Mouse (Mus musculus) small intestine, adult 2 months (tissue): ENCODE data around the gene Elp4. TPM values are rescaled to one million over a fixed set of nuclear protein-coding genes. Genes with fewer than 3 reads are reported as not detected.

Experiments used
- H3K27ac ChIP-seq: fragments of 200-500 bp; 2 replicates; pipeline ENCODE4 v1.5.1; 2012; ENCODE audit warnings: low read depth, low read length, control low read depth, inconsistent platforms; ENCODE audit not compliant: insufficient read depth
- H3K27me3 ChIP-seq: fragments of 200-500 bp; 2 replicates; pipeline ENCODE4 v1.6.1; 2012; ENCODE audit warnings: mild to moderate bottlenecking, moderate library complexity, low read length, inconsistent platforms; ENCODE audit not compliant: control insufficient read depth, insufficient read depth
- H3K36me3 ChIP-seq: fragments of 200-500 bp; 2 replicates; pipeline ENCODE4 v1.6.1; 2012; ENCODE audit warnings: mild to moderate bottlenecking, low read length, control low read depth, inconsistent platforms; ENCODE audit not compliant: control insufficient read depth, insufficient read depth
- H3K4me1 ChIP-seq: fragments of 200-500 bp; 2 replicates; pipeline ENCODE4 v1.6.1; 2012; ENCODE audit warnings: low read length, inconsistent platforms, mixed read lengths; ENCODE audit not compliant: control insufficient read depth, insufficient read depth, insufficient read length
- H3K4me3 ChIP-seq: fragments of 200-500 bp; 2 replicates; pipeline ENCODE4 v1.5.1; 2012; ENCODE audit warnings: low read depth, mild to moderate bottlenecking, control low read depth, inconsistent platforms, low read length, moderate library complexity
- CTCF ChIP-seq: fragments of 200-500 bp; IDR thresholded peaks from 2 replicates; pipeline ENCODE4 v1.5.1; 2012; ENCODE audit warnings: low read depth, mild to moderate bottlenecking, control low read depth, inconsistent platforms, low read length, moderate library complexity, mixed read lengths; ENCODE audit not compliant: insufficient replicate concordance, insufficient read length; ENCODE audit errors: extremely low read depth
- POLR2A ChIP-seq: fragments of 200-500 bp; IDR thresholded peaks from 2 replicates; pipeline ENCODE4 v1.6.1; 2012; ENCODE audit warnings: low read depth, mild to moderate bottlenecking, control low read depth, inconsistent platforms, low read length, moderate library complexity
- WGBS: fragments of 180-500 bp; shearing (Covaris S2); methylation state at CpG from one replicate; pipeline ENCODE4 v1.1.7; 2018; 5-methylcytosine and 5-hydroxymethylcytosine counted together
- polyA plus RNA-seq: library from polyadenylated mRNA; depleted of rRNA; stranded (reverse); fragments of >200 nt; gene quantifications from 2 replicates; pipeline ENCODE4 v1.2.3, GENCODE M21; 2012

Gene Elp4
- polyA plus RNA-seq, 1 experiment, result 1.7 TPM

- WGBS, result 9% methylated on average over 10 of the region's 10 CpGs
- Histone ChIP-seq H3K27ac (no peak overlapping the region), H3K4me1 (peaks cover 27% of the 10 kb centered on the region), H3K36me3 (no peaks in the 10 kb centered on the region), H3K27me3 (peaks cover 89% of the 10 kb centered on the region), H3K4me3 (peak overlapping the region; percentile 21)
- TF ChIP-seq CTCF, result no peak
- no peak for TF ChIP-seq POLR2A
Observed at GRCm38 (mm10) chr2:105673631-105674060, 230.7 kb downstream of the Elp4 start.

- Histone ChIP-seq H3K4me3 (no peak overlapping the region), H3K27me3 (peaks cover 93% of the 10 kb centered on the region), H3K27ac (no peak overlapping the region), H3K4me1 (peaks cover 28% of the 10 kb centered on the region), H3K36me3 (no peaks in the 10 kb centered on the region)
- 2% methylated on average over 6 of the region's 6 CpGs for WGBS
- no peak for TF ChIP-seq POLR2A
- TF ChIP-seq CTCF, result no peak
Observed at GRCm38 (mm10) chr2:105673054-105673453, 231.3 kb downstream of the Elp4 start.

GRCm38 (mm10) chr2:105672596-105672960 is 231.8 kb downstream of the Elp4 start:
- 2% methylated on average over 16 of the region's 16 CpGs for WGBS
- H3K27ac ChIP-seq, result no peak overlapping the region
- no peaks in the 10 kb centered on the region for H3K36me3 ChIP-seq
- H3K27me3 ChIP-seq, result peaks cover 93% of the 10 kb centered on the region
- no peak overlapping the region for H3K4me3 ChIP-seq
- peaks cover 29% of the 10 kb centered on the region for H3K4me1 ChIP-seq
- TF ChIP-seq CTCF (no peak), POLR2A (no peak)

GRCm38 (mm10) chr2:105671798-105672595 is 232.4 kb downstream of the Elp4 start:
- Histone ChIP-seq H3K4me3 (no peak overlapping the region), H3K4me1 (peaks cover 31% of the 10 kb centered on the region), H3K36me3 (no peaks in the 10 kb centered on the region), H3K27me3 (peaks cover 94% of the 10 kb centered on the region), H3K27ac (no peak overlapping the region)
- WGBS, result 6% methylated on average over 25 of the region's 25 CpGs
- TF ChIP-seq CTCF (no peak), POLR2A (no peak)

GRCm38 (mm10) chr2:105671116-105671797 is 233.1 kb downstream of the Elp4 start:
- Histone ChIP-seq H3K36me3 (no peaks in the 10 kb centered on the region), H3K27ac (no peak overlapping the region), H3K27me3 (peaks cover 95% of the 10 kb centered on the region), H3K4me3 (no peak overlapping the region), H3K4me1 (peaks cover 37% of the 10 kb centered on the region)
- WGBS, result 7% methylated on average over 9 of the region's 9 CpGs
- TF ChIP-seq CTCF (no peak), POLR2A (no peak)

GRCm38 (mm10) chr2:105670731-105671095 is 233.7 kb downstream of the Elp4 start:
- 5% methylated on average over 6 of the region's 6 CpGs for WGBS
- no peak for TF ChIP-seq CTCF
- TF ChIP-seq POLR2A, result no peak
- Histone ChIP-seq H3K4me3 (no peak overlapping the region), H3K27me3 (peaks cover 94% of the 10 kb centered on the region), H3K27ac (no peak overlapping the region), H3K36me3 (no peaks in the 10 kb centered on the region), H3K4me1 (peaks cover 34% of the 10 kb centered on the region)
